Mouse (Mus musculus): Measurements from ENCODE around the gene Znrf2. TPM values are rescaled to one million over a fixed set of nuclear protein-coding genes. Genes with fewer than 3 reads are reported as not detected.
"Not testable (repeated sequence)": the region's sequence is repeated elsewhere in the genome, so short reads cannot be mapped to it uniquely, and the experiment has no call there.

Znrf2 gene
- polyA plus RNA-seq, 1 experiment from 2014 or later = 5.3 TPM

- Histone ChIP-seq H3K36me3 (ENCODE audit: control insufficient read depth, insufficient read depth, low read length) (no peaks in the 10 kb centered on the region), H3K27me3 (replicated peaks; ENCODE audit: control insufficient read depth, insufficient read depth, low read length) (no peaks in the 10 kb centered on the region), H3K4me1 (ENCODE audit: control insufficient read depth, insufficient read depth, low read depth, low read length) (peaks cover 8% of the 10 kb centered on the region), H3K9me3 (ENCODE audit: control insufficient read depth, low read length) (no peaks in the 10 kb centered on the region), H3K9ac (ENCODE audit: low read depth, low read length) (no peak overlapping the region), H3K4me3 (ENCODE audit: low read length) (no peak overlapping the region), H3K27ac (ENCODE audit: low read depth, low read length) (no peak overlapping the region), H3K4me2 (ENCODE audit: low read length) (no peak overlapping the region)
- no peak for ATAC-seq
- WGBS = 7% methylated on average over 3 of the region's 3 CpGs
Measured at GRCm38 (mm10) chr6:54852669-54853068, 36.0 kb downstream of the Znrf2 start.

GRCm38 (mm10) chr6:54854859-54855258, 38.1 kb downstream of the Znrf2 start:
- no peak overlapping the region for H3K9ac ChIP-seq (ENCODE audit: low read depth, low read length)
- no peaks in the 10 kb centered on the region for H3K36me3 ChIP-seq (ENCODE audit: control insufficient read depth, insufficient read depth, low read length)
- H3K27ac ChIP-seq (ENCODE audit: low read depth, low read length) = no peak overlapping the region
- 47% methylated on average over 4 of the region's 4 CpGs for WGBS
- no peak overlapping the region for H3K4me3 ChIP-seq (ENCODE audit: low read length)
- H3K4me2 ChIP-seq (ENCODE audit: low read length) = no peak overlapping the region
- no peaks in the 10 kb centered on the region for H3K27me3 ChIP-seq (replicated peaks; ENCODE audit: control insufficient read depth, insufficient read depth, low read length)
- H3K9me3 ChIP-seq (ENCODE audit: control insufficient read depth, low read length) = no peaks in the 10 kb centered on the region
- ATAC-seq = no peak
- peaks cover 8% of the 10 kb centered on the region for H3K4me1 ChIP-seq (ENCODE audit: control insufficient read depth, insufficient read depth, low read depth, low read length)

GRCm38 (mm10) chr6:54855801-54856583, 39.3 kb downstream of the Znrf2 start:
- ATAC-seq = no peak
- no peaks in the 10 kb centered on the region for H3K27me3 ChIP-seq (replicated peaks; ENCODE audit: control insufficient read depth, insufficient read depth, low read length)
- H3K36me3 ChIP-seq (ENCODE audit: control insufficient read depth, insufficient read depth, low read length) = no peaks in the 10 kb centered on the region
- H3K9ac ChIP-seq (ENCODE audit: low read depth, low read length) = no peak overlapping the region
- H3K4me1 ChIP-seq (ENCODE audit: control insufficient read depth, insufficient read depth, low read depth, low read length) = peaks cover 8% of the 10 kb centered on the region
- H3K4me3 ChIP-seq (ENCODE audit: low read length) = no peak overlapping the region
- no peak overlapping the region for H3K27ac ChIP-seq (ENCODE audit: low read depth, low read length)
- H3K9me3 ChIP-seq (ENCODE audit: control insufficient read depth, low read length) = no peaks in the 10 kb centered on the region
- 69% methylated on average over 4 of the region's 4 CpGs for WGBS
- no peak overlapping the region for H3K4me2 ChIP-seq (ENCODE audit: low read length)

GRCm38 (mm10) chr6:54859159-54859558, 42.4 kb downstream of the Znrf2 start:
- H3K27me3 ChIP-seq (replicated peaks; ENCODE audit: control insufficient read depth, insufficient read depth, low read length); ATAC-seq; H3K4me2 ChIP-seq (ENCODE audit: low read length); H3K4me1 ChIP-seq (ENCODE audit: control insufficient read depth, insufficient read depth, low read depth, low read length); H3K36me3 ChIP-seq (ENCODE audit: control insufficient read depth, insufficient read depth, low read length); H3K4me3 ChIP-seq (ENCODE audit: low read length); H3K9ac ChIP-seq (ENCODE audit: low read depth, low read length); H3K9me3 ChIP-seq (ENCODE audit: control insufficient read depth, low read length); H3K27ac ChIP-seq (ENCODE audit: low read depth, low read length): not testable (repeated sequence)
- WGBS = 97% methylated on average over 5 of the region's 5 CpGs

GRCm38 (mm10) chr6:54860180-54860579, 43.5 kb downstream of the Znrf2 start:
- no peak for ATAC-seq
- no peaks in the 10 kb centered on the region for H3K36me3 ChIP-seq (ENCODE audit: control insufficient read depth, insufficient read depth, low read length)
- H3K27ac ChIP-seq (ENCODE audit: low read depth, low read length) = no peak overlapping the region
- H3K4me2 ChIP-seq (ENCODE audit: low read length) = no peak overlapping the region
- H3K9ac ChIP-seq (ENCODE audit: low read depth, low read length) = no peak overlapping the region
- no peaks in the 10 kb centered on the region for H3K27me3 ChIP-seq (replicated peaks; ENCODE audit: control insufficient read depth, insufficient read depth, low read length)
- H3K9me3 ChIP-seq (ENCODE audit: control insufficient read depth, low read length) = no peaks in the 10 kb centered on the region
- no peaks in the 10 kb centered on the region for H3K4me1 ChIP-seq (ENCODE audit: control insufficient read depth, insufficient read depth, low read depth, low read length)
- no peak overlapping the region for H3K4me3 ChIP-seq (ENCODE audit: low read length)

- 86% methylated on average over 5 of the region's 5 CpGs for WGBS
- Histone ChIP-seq H3K27me3 (replicated peaks; ENCODE audit: control insufficient read depth, insufficient read depth, low read length) (no peaks in the 10 kb centered on the region), H3K4me3 (ENCODE audit: low read length) (no peak overlapping the region), H3K36me3 (ENCODE audit: control insufficient read depth, insufficient read depth, low read length) (no peaks in the 10 kb centered on the region), H3K4me2 (ENCODE audit: low read length) (no peak overlapping the region), H3K4me1 (ENCODE audit: control insufficient read depth, insufficient read depth, low read depth, low read length) (no peaks in the 10 kb centered on the region), H3K27ac (ENCODE audit: low read depth, low read length) (no peak overlapping the region), H3K9ac (ENCODE audit: low read depth, low read length) (no peak overlapping the region), H3K9me3 (ENCODE audit: control insufficient read depth, low read length) (no peaks in the 10 kb centered on the region)
- ATAC-seq = no peak
Measured at GRCm38 (mm10) chr6:54866731-54867410, 50.2 kb downstream of the Znrf2 start.

GRCm38 (mm10) chr6:54867411-54867745, 50.7 kb downstream of the Znrf2 start:
- Histone ChIP-seq H3K27me3 (replicated peaks; ENCODE audit: control insufficient read depth, insufficient read depth, low read length) (no peaks in the 10 kb centered on the region), H3K4me3 (ENCODE audit: low read length) (no peak overlapping the region), H3K4me1 (ENCODE audit: control insufficient read depth, insufficient read depth, low read depth, low read length) (no peaks in the 10 kb centered on the region), H3K36me3 (ENCODE audit: control insufficient read depth, insufficient read depth, low read length) (no peaks in the 10 kb centered on the region), H3K9ac (ENCODE audit: low read depth, low read length) (no peak overlapping the region), H3K9me3 (ENCODE audit: control insufficient read depth, low read length) (no peaks in the 10 kb centered on the region), H3K27ac (ENCODE audit: low read depth, low read length) (no peak overlapping the region), H3K4me2 (ENCODE audit: low read length) (no peak overlapping the region)
- ATAC-seq = no peak
- WGBS = 56% methylated on average over 4 of the region's 4 CpGs

- Histone ChIP-seq H3K4me1 (ENCODE audit: control insufficient read depth, insufficient read depth, low read depth, low read length) (no peaks in the 10 kb centered on the region), H3K4me2 (ENCODE audit: low read length) (no peak overlapping the region), H3K27ac (ENCODE audit: low read depth, low read length) (no peak overlapping the region), H3K9ac (ENCODE audit: low read depth, low read length) (no peak overlapping the region), H3K9me3 (ENCODE audit: control insufficient read depth, low read length) (no peaks in the 10 kb centered on the region), H3K4me3 (ENCODE audit: low read length) (no peak overlapping the region), H3K36me3 (ENCODE audit: control insufficient read depth, insufficient read depth, low read length) (no peaks in the 10 kb centered on the region), H3K27me3 (replicated peaks; ENCODE audit: control insufficient read depth, insufficient read depth, low read length) (no peaks in the 10 kb centered on the region)
- ATAC-seq = no peak
- 83% methylated on average over 5 of the region's 5 CpGs for WGBS
Measured at GRCm38 (mm10) chr6:54873029-54873428, 56.3 kb downstream of the Znrf2 start.

GRCm38 (mm10) chr6:54876782-54877181, 60.1 kb downstream of the Znrf2 start:
- H3K36me3 ChIP-seq (ENCODE audit: control insufficient read depth, insufficient read depth, low read length) = no peaks in the 10 kb centered on the region
- H3K9me3 ChIP-seq (ENCODE audit: control insufficient read depth, low read length) = no peaks in the 10 kb centered on the region
- ATAC-seq = no peak
- no peak overlapping the region for H3K4me2 ChIP-seq (ENCODE audit: low read length)
- no peak overlapping the region for H3K27ac ChIP-seq (ENCODE audit: low read depth, low read length)
- no peaks in the 10 kb centered on the region for H3K4me1 ChIP-seq (ENCODE audit: control insufficient read depth, insufficient read depth, low read depth, low read length)
- H3K9ac ChIP-seq (ENCODE audit: low read depth, low read length) = no peak overlapping the region
- 32% methylated on average over 5 of the region's 5 CpGs for WGBS
- H3K27me3 ChIP-seq (replicated peaks; ENCODE audit: control insufficient read depth, insufficient read depth, low read length) = no peaks in the 10 kb centered on the region
- no peak overlapping the region for H3K4me3 ChIP-seq (ENCODE audit: low read length)

Measured in hindbrain, embryonic 16.5 days (tissue).